Mouse (Mus musculus) urinary bladder, postnatal 4 days (tissue): Measurements from ENCODE around the gene Ackr2.

Experiments used
- DNase-seq, 2 experiments: peaks; one replicate each; pipeline ENCODE4 v3.0.0; 2021 to 2022; ENCODE audit warnings: low spot score in 2 of 2

Gene Ackr2

DNA sequence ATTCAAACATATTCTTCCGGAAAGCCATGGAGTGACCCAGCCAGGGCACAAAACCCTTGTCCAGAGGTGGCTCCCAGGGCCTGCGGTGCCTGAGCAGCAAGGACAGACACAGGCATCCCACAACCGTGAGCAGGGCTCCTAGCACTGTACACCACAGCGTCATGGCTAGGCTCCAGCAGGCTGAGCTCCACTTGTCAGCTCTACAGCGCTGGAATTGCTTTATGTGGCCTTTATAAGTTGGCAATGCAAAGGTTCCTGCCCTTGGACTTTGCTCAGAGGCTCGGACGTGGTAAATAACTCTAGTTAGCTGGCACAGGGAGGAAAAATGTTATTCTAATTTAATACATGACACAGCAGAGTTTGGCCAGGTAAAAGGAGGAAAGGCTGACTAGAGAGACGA lies 17.9 kb downstream of the Ackr2 start, which contains the start of gene Cyp8b1:
Gene Cyp8b1, minus strand, starts transcription at position 204 of the 400 bp plus-strand sequence.
- no peak for DNase-seq

DNA sequence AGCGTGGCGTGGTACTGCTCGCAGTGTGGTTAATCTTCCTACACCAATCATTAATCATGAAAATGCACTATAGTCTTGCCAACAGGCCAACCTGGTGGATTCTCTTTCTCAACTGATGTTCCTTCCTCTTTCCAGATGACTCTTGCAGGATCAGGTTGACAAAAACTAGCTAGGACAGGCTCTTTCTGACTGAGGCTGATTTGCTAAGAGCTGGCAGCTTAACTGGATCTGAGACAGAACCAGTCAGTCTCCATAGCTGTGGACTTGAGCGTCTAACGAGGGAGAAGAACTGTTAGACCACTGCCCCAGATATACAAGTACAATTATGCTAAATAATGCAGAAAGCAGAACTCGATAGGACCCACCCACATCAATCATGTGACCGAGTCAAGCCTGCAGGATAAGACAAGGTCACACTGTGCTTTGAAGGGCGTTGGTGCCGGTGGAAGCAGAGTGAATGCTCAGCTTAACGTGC lies 20.9 kb downstream of the Ackr2 start:
- no peak for DNase-seq

DNA sequence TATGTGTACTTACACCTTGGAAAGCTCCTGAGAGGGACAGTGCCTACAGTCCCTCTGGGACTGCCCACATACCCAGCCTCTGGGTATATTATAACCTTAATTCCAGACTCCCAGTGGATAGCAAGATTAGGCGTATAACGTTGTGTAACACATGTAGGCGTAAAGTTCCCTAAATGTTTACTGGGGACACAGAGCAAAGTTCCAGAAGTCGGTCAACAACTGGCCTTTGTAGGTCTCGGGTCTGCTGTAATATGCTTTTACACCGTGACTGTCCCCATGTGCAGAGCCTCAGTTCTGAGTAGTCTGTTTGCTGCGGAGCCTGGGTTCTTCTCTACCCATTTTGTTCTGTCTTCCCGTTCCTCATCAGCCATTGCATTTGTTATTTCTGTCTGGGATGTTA lies 25.3 kb downstream of the Ackr2 start:
- DNase-seq = no peak

DNA sequence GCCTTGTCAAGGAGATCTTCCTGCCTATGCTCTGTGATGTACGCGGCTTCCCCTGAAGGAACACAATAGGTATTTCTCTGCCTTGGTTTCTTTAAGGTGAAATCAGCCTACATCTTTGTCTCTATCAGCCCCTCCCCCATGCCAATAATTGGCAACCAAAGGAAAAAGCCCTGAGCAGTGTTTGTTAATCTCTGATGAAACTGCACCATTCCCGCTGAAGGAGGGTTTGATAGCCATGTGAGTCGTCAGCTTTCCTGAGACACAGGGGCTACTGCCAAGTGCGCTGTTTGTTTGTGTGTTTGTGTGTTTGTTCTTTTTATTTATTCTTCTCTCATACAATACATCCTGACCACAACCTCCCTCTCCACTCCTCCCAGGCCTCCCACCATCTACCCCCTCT lies 25.8 kb downstream of the Ackr2 start:
- no peak for DNase-seq

DNA sequence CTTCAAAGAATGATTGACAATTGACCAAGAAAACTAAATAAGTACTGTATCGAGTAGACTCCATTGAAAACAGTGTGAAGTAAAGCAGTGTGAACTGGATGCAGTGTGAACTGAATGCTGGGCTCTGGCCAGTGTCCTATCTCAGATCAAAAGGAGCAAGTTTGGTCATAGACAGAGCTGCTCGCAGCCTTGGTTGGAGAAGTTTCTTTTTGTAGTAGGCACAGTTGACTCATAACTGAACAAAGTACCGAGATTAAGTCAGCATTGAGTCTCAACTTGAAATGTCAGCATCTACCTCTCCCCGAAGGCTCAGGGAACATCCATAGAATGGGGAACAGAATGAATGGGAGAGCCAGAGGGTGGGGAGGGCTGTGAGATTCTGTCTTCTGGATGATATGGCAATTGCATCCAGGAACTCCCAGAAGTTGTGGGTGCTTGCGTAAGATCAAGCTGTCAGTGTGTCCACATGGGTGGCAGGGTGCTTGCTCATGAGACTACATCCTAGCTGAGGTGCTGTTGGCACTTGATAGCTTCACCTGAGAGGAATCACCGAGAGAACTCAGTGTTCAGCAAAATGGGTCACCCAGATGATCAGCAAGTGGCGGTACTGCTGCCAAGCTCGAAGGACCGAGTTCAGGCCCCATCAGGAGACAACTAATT lies 26.9 kb downstream of the Ackr2 start:
- DNase-seq = no peak

DNA sequence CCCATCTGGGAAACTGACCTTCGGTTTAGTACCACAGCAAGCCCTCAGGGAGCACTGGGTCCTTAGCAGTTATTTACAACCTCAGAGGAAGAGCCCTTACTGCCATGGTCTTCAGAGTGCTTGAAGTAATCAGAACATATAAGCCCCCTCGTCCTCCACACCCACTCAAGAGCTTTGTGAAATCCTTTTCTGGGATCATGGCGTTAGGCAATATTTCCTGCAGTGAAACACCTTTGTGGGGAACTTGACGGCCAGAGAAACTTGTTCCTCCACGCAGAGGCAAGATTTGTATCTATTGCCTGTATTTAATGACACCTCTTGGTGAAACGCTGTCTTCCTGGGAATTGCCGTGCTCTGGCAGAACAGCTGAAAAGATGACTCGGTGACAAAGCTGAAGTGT lies 27.8 kb downstream of the Ackr2 start:
- DNase-seq = no peak

DNA sequence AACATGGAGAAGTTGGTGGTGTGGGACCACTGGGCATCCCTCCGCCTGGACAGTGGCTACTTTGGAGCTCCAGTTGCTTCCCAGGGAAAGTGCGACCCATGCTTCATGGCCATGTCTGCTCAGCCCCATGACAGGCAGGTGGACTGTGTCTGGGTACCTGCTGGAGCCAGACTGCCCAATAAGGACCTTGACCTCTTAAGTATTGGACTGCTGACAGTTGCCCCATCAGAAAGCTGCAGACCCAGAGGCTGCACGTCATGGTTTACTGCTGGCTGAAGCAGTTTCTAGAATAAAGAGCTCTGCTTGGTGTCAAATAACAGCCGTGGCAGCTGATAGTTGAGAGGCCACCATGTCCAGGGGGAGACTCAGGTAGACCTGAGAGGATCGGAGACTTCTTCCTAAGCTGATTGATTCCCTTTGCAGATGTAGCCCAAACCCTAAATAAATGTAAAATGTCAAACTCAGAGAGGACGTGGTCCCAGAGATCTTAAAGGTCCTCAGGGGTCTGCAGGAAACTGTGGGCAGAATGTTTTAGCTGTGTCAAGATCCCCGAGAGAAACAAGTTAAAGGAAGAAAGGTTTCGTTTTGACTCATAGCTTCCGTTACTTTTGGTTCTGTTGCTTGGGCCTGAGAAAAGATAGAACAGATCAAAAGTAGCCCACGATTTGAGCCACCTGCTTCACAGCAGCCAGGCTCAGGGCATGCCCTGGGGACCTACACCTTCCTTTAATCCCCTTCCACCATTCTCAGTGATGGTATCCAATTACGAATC lies 28.7 kb downstream of the Ackr2 start:
- DNase-seq = no peak

DNA sequence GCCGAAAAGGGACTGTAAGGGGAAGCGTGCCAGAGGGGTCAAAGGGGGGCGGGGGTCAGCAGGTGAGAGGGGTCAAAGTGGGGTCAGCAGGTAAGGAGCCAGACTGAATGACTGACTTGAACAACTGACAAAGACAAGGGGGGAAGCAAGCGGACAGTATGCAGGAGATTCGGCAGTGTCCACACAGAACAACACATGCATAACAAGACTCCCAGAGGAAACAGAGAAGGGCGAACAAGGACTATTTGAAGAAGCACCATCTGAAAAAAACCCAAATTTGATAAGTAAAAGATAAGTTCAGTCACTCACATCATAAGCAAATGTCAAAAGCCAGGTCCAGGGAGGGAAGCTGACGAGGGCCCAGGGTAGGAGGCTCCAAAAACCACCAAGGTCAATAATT lies 29.6 kb downstream of the Ackr2 start:
- no peak for DNase-seq

DNA sequence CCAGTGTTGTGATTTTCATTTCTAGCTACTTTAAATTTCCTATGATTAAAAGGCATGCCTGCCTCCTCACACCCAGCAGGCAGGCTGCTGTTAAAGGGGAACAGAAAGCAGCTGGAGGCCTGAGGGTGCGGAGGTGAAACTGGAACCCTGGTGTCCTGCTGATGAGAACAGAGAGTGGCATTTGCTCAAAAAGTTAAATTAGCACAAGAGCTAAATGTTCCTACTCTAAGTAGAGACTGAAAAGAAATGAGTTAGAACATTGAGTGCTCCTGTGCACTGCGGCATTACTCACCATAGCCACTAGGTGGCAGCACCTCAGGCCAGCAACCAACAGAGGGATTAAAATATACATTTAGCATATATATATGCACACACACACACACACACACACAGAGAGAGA lies 30.3 kb downstream of the Ackr2 start:
- no peak for DNase-seq

DNA sequence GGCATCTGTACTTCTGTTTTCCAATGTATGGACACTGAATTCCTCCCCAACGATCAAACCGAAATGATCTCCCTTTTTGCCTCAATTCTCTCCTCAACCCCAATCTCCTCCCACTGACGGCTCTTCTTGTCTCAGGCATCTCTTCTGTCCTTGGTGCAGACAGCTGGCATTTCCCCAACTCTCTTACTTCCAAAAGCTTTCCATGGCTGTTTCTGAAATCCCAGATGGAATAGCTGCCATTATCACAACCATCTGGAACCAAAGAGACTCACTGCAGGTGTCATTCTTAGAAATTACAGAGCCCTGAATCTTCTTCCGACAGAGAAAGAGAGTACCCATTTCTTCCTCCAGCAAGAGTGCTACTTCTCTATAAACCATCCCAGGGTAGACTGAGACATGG lies 36.7 kb downstream of the Ackr2 start:
- DNase-seq = no peak

DNA sequence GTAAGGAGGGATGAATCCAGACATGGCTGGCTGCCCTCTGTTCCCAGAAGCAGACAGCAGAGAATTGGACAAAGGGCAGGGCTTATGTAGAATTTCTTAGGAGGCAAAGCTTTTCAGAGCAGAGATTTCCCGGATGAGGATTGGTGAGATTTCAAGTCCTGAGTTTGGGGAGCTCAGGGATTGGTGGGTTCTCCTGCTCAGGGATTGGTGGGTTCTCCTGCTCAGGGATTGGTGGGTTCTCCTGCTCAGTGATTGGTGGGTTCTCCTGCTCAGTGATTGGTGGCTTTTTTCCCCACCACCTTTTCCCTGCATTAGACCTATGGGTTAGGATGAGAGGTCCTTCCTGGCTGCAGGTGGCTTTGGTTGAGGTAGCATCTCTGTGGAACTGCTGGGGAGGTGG lies 38.8 kb downstream of the Ackr2 start:
- no peak for DNase-seq

DNA sequence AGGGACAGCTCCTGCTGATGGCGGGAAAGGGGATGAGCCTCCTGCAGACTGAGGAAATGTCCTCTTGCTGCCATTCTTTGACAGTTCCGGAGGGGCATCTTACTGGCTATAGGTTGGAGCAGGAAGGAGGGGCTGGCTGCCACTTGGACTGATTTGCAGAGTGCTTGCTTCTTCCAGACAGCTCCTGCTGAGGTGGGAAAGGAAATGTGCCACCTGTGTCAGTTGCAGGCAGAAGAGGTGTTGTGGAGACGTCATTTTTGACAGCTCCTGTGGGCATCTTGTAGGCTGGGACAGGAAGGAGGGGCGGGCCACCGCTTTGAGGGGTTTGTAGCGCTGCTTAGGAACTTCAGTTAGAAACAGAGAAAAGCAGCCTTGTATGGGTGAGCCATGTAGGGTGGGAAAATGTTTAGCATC lies 39.3 kb downstream of the Ackr2 start:
- no peak for DNase-seq

DNA sequence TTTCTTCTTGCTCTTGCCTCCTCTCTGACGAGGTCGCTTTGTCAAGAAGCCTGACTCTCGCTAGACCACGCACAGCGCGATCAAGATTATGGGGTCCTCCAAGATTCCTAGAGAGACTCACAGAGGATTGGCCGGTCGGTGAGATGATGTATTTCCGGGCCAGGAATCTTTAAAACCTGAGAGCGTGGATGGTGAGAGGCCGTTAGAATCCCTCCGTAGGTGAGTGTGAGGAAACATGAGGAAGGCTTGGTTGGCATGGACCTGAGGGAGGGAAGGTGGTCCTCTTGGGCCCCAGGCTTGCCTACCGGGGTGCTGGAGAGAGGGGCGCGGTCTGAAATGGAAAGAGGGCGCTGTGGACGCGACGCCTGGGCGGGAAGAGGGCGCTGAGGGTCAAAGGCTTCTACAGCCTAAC lies 39.8 kb downstream of the Ackr2 start:
- DNase-seq = no peak

DNA sequence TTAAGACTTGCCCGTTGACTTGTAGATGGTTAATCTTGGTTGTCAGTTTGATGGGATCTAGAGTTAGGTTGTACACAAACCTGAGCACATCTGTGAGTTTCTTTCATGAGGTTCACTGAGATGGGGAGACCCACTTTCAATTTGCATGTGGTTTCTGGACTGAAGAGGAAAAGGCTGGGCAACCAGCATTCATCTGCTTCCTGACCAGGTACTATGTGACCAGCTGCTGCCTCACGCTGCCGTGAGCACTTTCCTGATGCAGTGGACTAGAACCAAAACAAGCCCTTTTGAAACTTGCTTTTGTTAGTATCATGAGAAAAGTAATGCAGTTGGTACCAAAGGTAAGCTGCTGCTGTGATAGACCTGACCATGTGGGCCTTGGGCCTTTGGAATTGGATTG lies 44.9 kb downstream of the Ackr2 start:
- no peak for DNase-seq

DNA sequence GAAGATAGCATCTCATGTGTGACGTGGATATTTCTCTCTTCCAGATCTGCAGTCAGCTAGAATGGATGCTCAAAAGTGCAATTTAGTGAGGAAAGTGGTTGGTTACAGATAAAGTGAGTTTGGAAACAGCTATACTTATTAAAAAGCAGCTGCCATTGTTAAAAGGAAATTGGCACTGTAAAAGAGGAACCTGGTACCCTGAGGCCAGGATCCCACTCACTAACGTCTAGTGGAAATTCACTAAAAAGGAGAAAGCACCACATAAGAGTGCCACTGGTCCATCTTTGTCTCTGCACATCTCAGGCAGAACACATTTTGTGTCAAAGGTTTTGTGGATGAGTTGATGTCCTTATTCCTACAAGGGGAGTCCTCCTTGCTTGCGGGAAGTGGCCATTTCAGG lies 45.5 kb downstream of the Ackr2 start:
- no peak for DNase-seq

DNA sequence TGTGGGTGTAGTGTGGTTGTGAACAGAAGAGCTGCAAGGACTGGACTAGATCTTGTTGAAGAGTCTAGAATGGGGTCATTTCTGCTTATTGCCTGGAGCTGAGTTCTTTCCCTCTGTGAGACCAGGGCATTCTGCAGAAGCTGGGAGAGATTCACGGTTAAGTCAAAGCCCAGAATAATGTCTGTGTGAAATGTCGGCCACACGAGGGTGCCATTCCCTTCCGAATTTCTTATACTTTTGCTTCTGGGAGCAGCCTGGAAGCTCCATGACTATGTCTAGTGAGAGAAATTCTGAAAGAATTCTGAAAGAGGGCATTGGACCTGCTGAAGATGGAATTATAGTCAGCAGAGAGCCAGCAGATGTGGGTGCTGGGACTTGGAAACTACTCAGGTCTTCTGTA lies 49.6 kb downstream of the Ackr2 start:
- peak; percentile 49 to 72 for DNase-seq

DNA sequence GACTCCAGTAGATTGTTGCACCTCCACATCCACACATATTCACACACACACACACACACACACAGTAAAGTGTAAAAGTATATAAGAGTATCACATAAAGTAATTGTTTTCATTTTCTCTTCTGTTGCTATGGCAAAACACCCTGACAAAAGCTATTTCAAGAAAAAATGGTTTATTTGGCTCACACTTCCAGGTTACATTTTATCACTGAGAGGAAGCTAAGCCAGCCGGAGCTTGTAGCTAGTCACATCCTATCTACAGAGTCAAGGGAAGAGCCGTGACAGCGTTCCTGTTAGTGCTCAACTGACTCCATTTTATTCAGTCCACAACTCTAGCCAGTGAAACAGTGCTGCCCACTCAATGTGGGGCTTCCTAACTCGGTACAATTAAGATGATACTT lies 50.3 kb downstream of the Ackr2 start:
- no peak for DNase-seq

DNA sequence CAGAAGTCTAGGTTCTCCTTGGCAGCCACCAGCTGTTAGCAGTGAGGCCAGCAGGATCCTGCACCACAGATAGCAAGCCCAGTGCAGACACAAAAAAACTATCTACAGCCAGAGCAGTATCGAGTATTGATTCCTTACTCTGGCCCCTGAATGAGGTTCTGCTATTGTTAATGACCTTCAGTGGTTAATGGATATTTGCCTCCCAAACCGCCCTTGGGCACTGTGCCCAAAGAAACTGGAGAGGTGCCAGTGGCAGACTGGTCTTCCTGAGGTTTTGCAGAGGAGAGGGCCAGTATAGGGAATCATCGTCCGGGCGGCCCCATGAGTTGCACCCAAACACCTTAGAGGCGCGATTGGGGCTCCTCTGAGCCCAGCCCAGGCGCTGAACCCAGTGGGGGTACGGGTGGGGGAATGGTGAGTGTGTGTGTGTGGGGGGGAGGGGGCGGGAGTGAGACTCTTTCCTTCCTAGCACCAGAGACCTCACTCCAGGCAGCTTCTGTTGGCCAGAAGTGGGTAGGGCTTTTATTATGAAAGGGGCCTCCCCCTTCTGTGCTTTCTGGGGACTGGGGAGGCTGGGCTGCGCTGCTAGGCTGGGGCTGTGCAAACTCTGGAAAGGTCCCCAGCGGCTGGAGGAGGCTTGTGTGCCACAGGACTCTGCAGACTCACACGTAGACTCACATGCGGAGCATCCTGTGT lies 52.4 kb downstream of the Ackr2 start, which contains the start of gene Fam198a:
Gene Fam198a, plus strand, starts transcription at position 571 of the 696 bp plus-strand sequence.
- peak; percentile 82 to 90 for DNase-seq

DNA sequence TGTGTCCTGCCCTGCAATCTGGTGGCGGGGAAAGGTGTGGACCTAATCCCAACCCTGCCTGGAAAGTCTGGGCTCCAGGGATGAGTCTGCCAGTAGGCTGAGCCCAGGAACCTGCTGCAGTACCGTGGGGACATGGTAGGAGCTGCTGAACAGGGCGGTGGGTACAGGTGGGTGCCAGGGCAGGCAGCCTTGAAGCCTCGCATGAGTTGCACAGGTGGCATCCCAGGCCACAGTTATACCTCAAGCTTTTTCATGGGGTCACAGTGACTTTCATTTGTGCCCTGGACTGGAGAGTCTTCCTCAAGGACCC lies 52.9 kb downstream of the Ackr2 start:
- DNase-seq = no peak

DNA sequence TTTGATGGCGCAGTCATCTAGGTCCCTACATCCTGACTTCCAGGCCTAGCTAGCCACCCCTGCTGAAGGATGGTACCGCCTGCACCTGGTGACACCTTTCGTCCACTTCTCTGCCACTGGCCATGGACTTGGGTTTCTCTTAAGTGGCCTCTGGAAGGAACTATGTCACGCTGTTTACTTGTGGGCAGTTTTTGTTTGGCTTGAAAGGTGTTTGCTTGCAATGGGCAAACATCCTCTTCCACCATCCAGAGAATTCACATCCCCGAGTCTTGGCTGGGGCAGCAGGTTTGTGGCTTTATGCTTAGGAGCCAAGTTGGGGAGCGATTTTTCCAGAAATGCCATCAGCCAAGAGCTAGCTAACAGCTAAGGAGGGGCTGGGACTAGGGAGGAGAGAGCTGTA lies 54.4 kb downstream of the Ackr2 start:
- DNase-seq = no peak

DNA sequence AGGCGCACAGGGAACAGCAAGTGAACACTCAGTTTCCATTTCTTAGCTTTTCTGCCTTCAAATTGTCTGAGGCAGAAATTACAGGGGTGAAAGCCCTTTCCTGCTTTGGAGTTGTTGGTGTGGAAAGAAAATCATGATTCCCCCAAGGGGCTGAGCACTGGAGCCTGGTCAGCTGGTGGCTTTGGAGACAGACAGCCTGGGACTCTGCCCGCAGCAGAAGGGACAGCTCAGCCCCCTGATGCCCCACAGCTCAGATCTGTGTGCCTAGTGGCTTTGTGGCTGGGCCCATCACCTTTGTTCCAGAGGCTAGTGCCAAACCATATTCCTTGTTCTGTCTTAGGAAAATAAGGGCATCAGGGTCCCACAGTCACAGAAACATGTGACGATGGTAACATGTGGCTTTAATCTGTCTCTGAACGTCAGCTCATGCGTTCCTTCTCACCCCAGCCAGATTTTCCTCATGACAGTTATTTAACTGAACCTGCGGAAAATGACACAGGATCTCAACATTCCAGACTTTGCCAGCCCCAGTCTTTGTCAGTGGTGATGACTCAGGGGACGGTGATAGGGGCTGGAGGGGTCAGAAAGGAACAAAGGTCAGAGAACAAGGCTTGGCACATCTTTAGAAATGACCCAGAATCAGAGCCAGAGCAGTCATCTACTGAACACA lies 61.9 kb downstream of the Ackr2 start:
- no peak for DNase-seq
